Mouse (Mus musculus) embryonic stem cell, embryonic (primary cell): ENCODE results near the gene Cmip.

Source experiments
- CTCF ChIA-PET, 4 experiments: fragments of 300-600 bp in 2 of 4; fragments of 350-600 bp in 2 of 4; sonication (Branson Sonifier 250); formaldehyde crosslinking; loops; one replicate each; lab custom pipeline; 2022; ENCODE audit warnings: inconsistent platforms in 2 of 4; lab: Charles Lee
- POLR2A ChIA-PET, 4 experiments: fragments of 300-600 bp in 2 of 4; fragments of 350-600 bp in 2 of 4; sonication (Branson Sonifier 250); formaldehyde crosslinking; loops; one replicate each; lab custom pipeline; 2022; ENCODE audit warnings: antibody characterized with exemption in 4 of 4, inconsistent platforms in 1 of 4; lab: Charles Lee

Gene Cmip

GRCm38 (mm10) chr8:117410391-117410790 lies 153.5 kb downstream of the Cmip start:
- ChIA-PET POLR2A (interaction anchor here in 1 of 4 experiments (1.1 to 1.2 kb wide), 2 partner anchors 8 to 187 kb away, joined by 3 read pairs; no protein-coding TSS in a partner anchor), CTCF (interaction anchor here in 2 of 4 experiments (0.6 to 0.7 kb wide), 3 partner anchors 16 to 1629 kb away, joined by 3 to 6 read pairs (median 6); no protein-coding TSS in a partner anchor)

- CTCF ChIA-PET: interaction anchor here in 2 of 4 experiments (0.6 to 0.7 kb wide), 3 partner anchors 16 to 1628 kb away, joined by 3 to 6 read pairs (median 6); no protein-coding TSS in a partner anchor
- POLR2A ChIA-PET: interaction anchor here in 1 of 4 experiments (0.6 to 1.4 kb wide), 3 partner anchors 12 to 187 kb away, joined by 3 to 5 read pairs (median 3); no protein-coding TSS in a partner anchor
Measured at GRCm38 (mm10) chr8:117410901-117411300, 154.0 kb downstream of the Cmip start.

- CTCF ChIA-PET: no interaction called here
Measured at GRCm38 (mm10) chr8:117412232-117412631, 155.4 kb downstream of the Cmip start.

GRCm38 (mm10) chr8:117417830-117418229 lies 161.0 kb downstream of the Cmip start:
- ChIA-PET CTCF (interaction anchor here in 3 of 4 experiments (0.6 to 0.9 kb wide), 3 partner anchors 198 to 338 kb away, joined by 3 read pairs; no protein-coding TSS in a partner anchor), POLR2A (interaction anchor here in 2 of 4 experiments (0.6 to 1.4 kb wide), 7 partner anchors 8 to 368 kb away, joined by 3 to 4 read pairs (median 3); no protein-coding TSS in a partner anchor)

More at GRCm38 (mm10) chr8:117412232-117412631, 155.4 kb downstream of the Cmip start:
- POLR2A ChIA-PET: interaction anchor here in 2 of 4 experiments (0.6 to 1.4 kb wide), 4 partner anchors 21 to 47 kb away, joined by 3 to 5 read pairs (median 3); no protein-coding TSS in a partner anchor

GRCm38 (mm10) chr8:117420841-117421534 lies 164.1 kb downstream of the Cmip start:
- ChIA-PET CTCF (no interaction called here), POLR2A (no interaction called here)

GRCm38 (mm10) chr8:117421838-117422237 lies 165.0 kb downstream of the Cmip start:
- ChIA-PET CTCF (no interaction called here), POLR2A (no interaction called here)

- CTCF ChIA-PET: no interaction called here
Measured at GRCm38 (mm10) chr8:117422343-117422742, 165.5 kb downstream of the Cmip start.

GRCm38 (mm10) chr8:117423029-117423428 lies 166.2 kb downstream of the Cmip start:
- ChIA-PET CTCF (interaction anchor here in 1 of 4 experiments (0.6 to 0.7 kb wide), 2 partner anchors 169 to 216 kb away, joined by 3 to 7 read pairs; no protein-coding TSS in a partner anchor), POLR2A (interaction anchor here in 2 of 4 experiments (1.0 to 1.1 kb wide), 2 partner anchors 10 to 12 kb away, joined by 3 read pairs; no protein-coding TSS in a partner anchor)

More at GRCm38 (mm10) chr8:117422343-117422742, 165.5 kb downstream of the Cmip start:
- POLR2A ChIA-PET: interaction anchor here in 2 of 4 experiments (0.6 to 1.1 kb wide), 2 partner anchors 9 to 38 kb away, joined by 3 read pairs; no protein-coding TSS in a partner anchor

GRCm38 (mm10) chr8:117427816-117428215 lies 171.0 kb downstream of the Cmip start:
- ChIA-PET POLR2A (interaction anchor here in 2 of 4 experiments (0.5 to 1.0 kb wide), 3 partner anchors 9 to 186 kb away, joined by 3 read pairs; no protein-coding TSS in a partner anchor), CTCF (interaction anchor here in 1 of 4 experiments (0.5 to 0.9 kb wide), 2 partner anchors 42 to 44 kb away, joined by 3 to 4 read pairs; no protein-coding TSS in a partner anchor)

GRCm38 (mm10) chr8:117428524-117429162 lies 171.8 kb downstream of the Cmip start:
- CTCF ChIA-PET: interaction anchor here in 1 of 4 experiments (0.9 kb wide), 1 partner anchor 41 kb away, joined by 3 read pairs; no protein-coding TSS in a partner anchor
- POLR2A ChIA-PET: interaction anchor here in 1 of 4 experiments (1.0 kb wide), 1 partner anchor 23 kb away, joined by 3 read pairs; no protein-coding TSS in a partner anchor

GRCm38 (mm10) chr8:117430624-117431023 lies 173.8 kb downstream of the Cmip start:
- CTCF ChIA-PET: interaction anchor here in 1 of 4 experiments (0.5 kb wide), 1 partner anchor 41 kb away, joined by 3 read pairs; no protein-coding TSS in a partner anchor
- POLR2A ChIA-PET: no interaction called here

- POLR2A ChIA-PET: interaction anchor here in 1 of 4 experiments (0.8 kb wide), 1 partner anchor 12 kb away, joined by 3 read pairs; no protein-coding TSS in a partner anchor
- CTCF ChIA-PET: no interaction called here
Measured at GRCm38 (mm10) chr8:117431554-117431953, 174.7 kb downstream of the Cmip start.

GRCm38 (mm10) chr8:117432111-117432510 lies 175.2 kb downstream of the Cmip start:
- POLR2A ChIA-PET: interaction anchor here in 2 of 4 experiments (0.6 to 1.6 kb wide), 4 partner anchors 12 to 1681 kb away, joined by 3 to 7 read pairs (median 3); no protein-coding TSS in a partner anchor
- CTCF ChIA-PET: interaction anchor here in 2 of 4 experiments (0.5 to 0.6 kb wide), 2 partner anchors 17 to 121 kb away, joined by 3 read pairs; no protein-coding TSS in a partner anchor

GRCm38 (mm10) chr8:117433968-117434367 lies 177.1 kb downstream of the Cmip start:
- CTCF ChIA-PET: no interaction called here
- POLR2A ChIA-PET: interaction anchor here in 1 of 4 experiments (0.6 kb wide), 1 partner anchor 80 kb away, joined by 3 read pairs; no protein-coding TSS in a partner anchor

- POLR2A ChIA-PET: interaction anchor here in 1 of 4 experiments (0.5 to 1.0 kb wide), 3 partner anchors 9 to 294 kb away, joined by 3 read pairs; no protein-coding TSS in a partner anchor
- CTCF ChIA-PET: interaction anchor here in 2 of 4 experiments (0.6 to 1.1 kb wide), 3 partner anchors 26 to 137 kb away, joined by 3 to 6 read pairs (median 3); no protein-coding TSS in a partner anchor
Measured at GRCm38 (mm10) chr8:117436786-117437185, 179.9 kb downstream of the Cmip start.

- ChIA-PET POLR2A (interaction anchor here in 1 of 4 experiments (0.5 to 1.1 kb wide), 4 partner anchors 10 to 295 kb away, joined by 3 to 4 read pairs (median 3); no protein-coding TSS in a partner anchor), CTCF (interaction anchor here in 1 of 4 experiments (0.6 kb wide), 1 partner anchor 136 kb away, joined by 6 read pairs; no protein-coding TSS in a partner anchor)
Measured at GRCm38 (mm10) chr8:117437616-117438015, 180.8 kb downstream of the Cmip start.

GRCm38 (mm10) chr8:117440317-117440716 lies 183.5 kb downstream of the Cmip start:
- ChIA-PET POLR2A (no interaction called here), CTCF (no interaction called here)

GRCm38 (mm10) chr8:117440759-117441158 lies 183.9 kb downstream of the Cmip start:
- POLR2A ChIA-PET: no interaction called here
- CTCF ChIA-PET: no interaction called here
